Mouse (Mus musculus): Measurements from ENCODE around the gene Rabggtb. TPM values are rescaled to one million over a fixed set of nuclear protein-coding genes. Genes with fewer than 3 reads are reported as not detected.
"Not testable (repeated sequence)": the region's sequence is repeated elsewhere in the genome, so short reads cannot be mapped to it uniquely, and the experiment has no call there.

Rabggtb gene
- polyA plus RNA-seq, 1 experiment from 2014 or later, result 52.6 TPM

DNA sequence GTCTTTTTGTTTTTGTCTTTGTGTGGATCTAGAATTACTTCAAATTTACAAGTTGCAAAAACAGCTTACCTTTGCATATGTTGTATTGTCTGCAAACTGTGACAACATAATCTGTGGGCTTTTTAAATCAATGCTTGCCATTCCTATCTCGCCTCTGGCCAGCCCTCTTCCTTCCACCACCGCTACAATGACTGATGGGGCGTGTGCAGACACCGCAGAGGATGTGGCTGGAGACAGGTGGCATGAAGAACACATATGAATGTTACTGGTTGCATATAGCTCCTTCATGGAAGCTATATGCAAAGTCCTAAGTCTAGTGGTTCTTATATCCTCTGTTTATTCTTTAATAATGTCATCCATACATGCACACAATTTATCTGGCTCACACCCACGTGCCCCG, 15.6 kb downstream of the Rabggtb start:
- Histone ChIP-seq H3K4me2 (no peak overlapping the region), H3K9ac (no peak overlapping the region), H3K4me3 (no peak overlapping the region), H3K36me3 (no peaks in the 10 kb centered on the region), H3K9me3 (replicated peaks) (no peaks in the 10 kb centered on the region), H3K27me3 (replicated peaks) (no peaks in the 10 kb centered on the region), H3K4me1 (replicated peaks) (peaks cover 3% of the 10 kb centered on the region; the same call in 1 of the 2 replicates), H3K27ac (ENCODE audit: poor library complexity, severe bottlenecking) (no peak overlapping the region)
- ATAC-seq (ENCODE audit: insufficient number of reproducible peaks, low FRiP score), result no peak
- WGBS, result 48% methylated on average over 6 of the region's 6 CpGs

DNA sequence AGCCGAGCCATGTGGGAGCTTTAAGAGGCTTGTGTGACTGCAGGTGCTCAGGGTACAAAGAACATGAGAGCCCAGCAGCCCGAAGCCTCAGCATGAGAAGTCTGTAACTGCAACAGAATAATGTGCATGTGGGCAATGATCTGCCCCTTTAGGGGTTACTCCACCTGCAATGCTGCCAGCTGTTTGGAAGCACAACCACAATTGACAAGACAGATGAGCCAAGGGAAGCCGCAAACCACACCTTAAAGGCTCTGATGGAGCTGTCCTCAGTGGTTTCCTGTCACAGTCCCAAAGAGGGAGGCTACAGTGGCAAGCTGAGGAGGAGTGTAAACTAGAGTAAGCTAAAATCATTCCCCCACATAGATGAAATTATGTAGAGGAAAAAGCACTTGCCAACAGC, 17.4 kb downstream of the Rabggtb start:
- Histone ChIP-seq H3K4me2 (no peak overlapping the region), H3K36me3 (no peaks in the 10 kb centered on the region), H3K9me3 (replicated peaks) (no peaks in the 10 kb centered on the region), H3K4me1 (replicated peaks) (no peaks in the 10 kb centered on the region), H3K9ac (no peak overlapping the region), H3K27me3 (replicated peaks) (no peaks in the 10 kb centered on the region), H3K4me3 (no peak overlapping the region), H3K27ac (ENCODE audit: poor library complexity, severe bottlenecking) (no peak overlapping the region)
- WGBS, result 86% methylated on average over 3 of the region's 3 CpGs
- ATAC-seq (ENCODE audit: insufficient number of reproducible peaks, low FRiP score), result no peak

DNA sequence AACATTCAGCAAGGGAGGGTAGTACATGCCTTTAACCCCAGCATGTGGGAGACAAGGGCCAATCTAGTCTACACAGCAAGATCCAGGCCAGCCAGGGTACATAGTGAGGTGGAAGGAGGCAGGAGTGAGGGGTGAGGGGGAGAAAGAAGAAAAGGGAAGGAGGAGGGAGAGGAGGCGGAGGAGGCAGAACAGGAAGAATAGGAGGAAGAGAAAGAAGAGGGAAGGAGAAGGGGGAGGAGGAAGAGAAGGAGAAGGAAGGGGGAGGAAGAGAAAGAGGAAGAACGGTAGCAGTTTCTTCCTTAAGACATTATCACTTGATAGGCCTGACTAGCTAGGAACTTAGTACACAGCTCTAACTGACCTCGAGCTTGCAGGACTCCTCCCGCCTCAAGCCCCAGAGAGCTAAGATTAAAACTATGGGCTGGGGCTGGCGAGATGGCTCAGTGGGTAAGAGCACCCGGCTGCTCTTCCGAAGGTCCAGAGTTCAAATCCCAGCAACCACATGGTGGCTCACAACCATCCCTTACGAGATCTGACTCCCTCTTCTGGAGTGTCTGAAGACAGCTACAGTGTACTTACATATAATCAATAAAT, 23.5 kb downstream of the Rabggtb start:
- Histone ChIP-seq H3K9me3 (replicated peaks) (no peaks in the 10 kb centered on the region), H3K4me1 (replicated peaks) (no peaks in the 10 kb centered on the region), H3K36me3 (no peaks in the 10 kb centered on the region), H3K4me3 (no peak overlapping the region), H3K27me3 (replicated peaks) (no peaks in the 10 kb centered on the region; the same call in 1 of the 2 replicates), H3K9ac (no peak overlapping the region), H3K4me2 (no peak overlapping the region), H3K27ac (ENCODE audit: poor library complexity, severe bottlenecking) (no peak overlapping the region)
- 70% methylated on average over 7 of the region's 8 CpGs for WGBS
- no peak for ATAC-seq (ENCODE audit: insufficient number of reproducible peaks, low FRiP score)

DNA sequence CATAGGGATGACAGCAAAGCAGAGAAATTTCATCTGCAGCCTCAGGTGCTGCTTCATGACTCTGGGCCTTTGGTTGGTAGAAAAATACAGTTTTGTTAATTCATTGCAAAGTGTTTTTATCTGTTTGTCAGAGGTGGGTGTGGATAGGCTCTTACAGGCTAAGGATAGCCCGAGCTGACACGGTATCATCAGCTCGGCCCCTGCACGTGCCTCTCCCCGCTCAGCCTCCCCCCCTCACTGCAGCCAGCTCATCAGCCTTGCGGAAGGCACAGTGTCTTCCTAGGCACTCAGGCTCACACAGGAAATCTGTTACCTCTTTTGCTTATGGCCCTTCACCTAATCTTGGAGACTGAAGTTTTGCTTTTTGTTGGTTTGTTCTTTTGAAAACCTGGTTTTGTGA, 24.7 kb downstream of the Rabggtb start:
- Histone ChIP-seq H3K27ac (ENCODE audit: poor library complexity, severe bottlenecking) (no peak overlapping the region), H3K27me3 (replicated peaks) (no peaks in the 10 kb centered on the region; the same call in 1 of the 2 replicates), H3K4me2 (no peak overlapping the region), H3K36me3 (no peaks in the 10 kb centered on the region), H3K9me3 (replicated peaks) (no peaks in the 10 kb centered on the region), H3K4me3 (no peak overlapping the region), H3K9ac (no peak overlapping the region), H3K4me1 (replicated peaks) (no peaks in the 10 kb centered on the region)
- 37% methylated on average over 6 of the region's 6 CpGs for WGBS
- no peak for ATAC-seq (ENCODE audit: insufficient number of reproducible peaks, low FRiP score)

DNA sequence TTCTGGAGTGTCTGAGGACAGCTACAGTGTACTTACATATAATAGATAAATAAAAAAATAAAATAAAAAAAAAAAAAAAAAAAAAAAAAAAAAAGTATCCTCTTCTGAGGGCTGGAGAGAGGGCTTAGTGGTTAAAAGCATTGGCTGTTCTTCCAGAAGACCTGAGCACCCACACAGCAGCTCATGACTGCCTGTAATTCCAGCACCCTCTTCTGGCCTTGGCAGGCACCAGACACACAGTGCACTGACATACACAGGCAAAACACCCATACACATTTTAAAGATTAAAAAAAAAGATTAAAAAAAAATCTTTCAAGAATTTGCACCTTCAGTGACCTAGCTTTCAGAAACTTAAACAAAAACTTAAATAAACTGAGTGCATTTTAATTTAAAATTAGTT, 26.5 kb downstream of the Rabggtb start:
- no peak for ATAC-seq (ENCODE audit: insufficient number of reproducible peaks, low FRiP score)
- no peaks in the 10 kb centered on the region; the same call in 1 of the 2 replicates for H3K27me3 ChIP-seq (replicated peaks)
- no peak overlapping the region for H3K27ac ChIP-seq (ENCODE audit: poor library complexity, severe bottlenecking)
- H3K4me1 ChIP-seq (replicated peaks), result no peaks in the 10 kb centered on the region
- no peak overlapping the region for H3K9ac ChIP-seq
- H3K4me3 ChIP-seq, result no peak overlapping the region
- no peak overlapping the region for H3K4me2 ChIP-seq
- H3K36me3 ChIP-seq, result no peaks in the 10 kb centered on the region
- H3K9me3 ChIP-seq (replicated peaks), result no peaks in the 10 kb centered on the region

DNA sequence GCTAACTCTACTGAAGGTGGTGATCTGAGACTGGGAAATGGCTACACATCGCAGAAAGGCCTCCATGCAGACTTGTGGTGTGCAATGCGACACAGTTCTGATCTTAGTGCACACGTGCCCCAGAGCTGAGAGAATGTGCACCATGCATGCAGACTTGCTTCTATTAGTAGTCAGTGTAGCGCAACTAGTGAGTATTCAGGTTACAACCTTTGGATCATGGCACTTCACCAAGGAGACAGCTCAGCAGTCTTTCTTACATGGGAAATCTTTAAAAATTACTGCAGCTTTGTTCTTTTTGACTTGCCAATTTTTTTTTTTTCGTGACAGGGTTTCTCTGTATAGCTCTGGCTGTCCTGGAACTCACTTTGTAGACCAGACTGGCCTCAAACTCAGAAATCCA, 41.4 kb downstream of the Rabggtb start:
- H3K36me3 ChIP-seq, result no peaks in the 10 kb centered on the region
- no peak overlapping the region for H3K4me2 ChIP-seq
- ATAC-seq (ENCODE audit: insufficient number of reproducible peaks, low FRiP score), result no peak
- WGBS, result 79% methylated on average over 5 of the region's 5 CpGs
- H3K27ac ChIP-seq (ENCODE audit: poor library complexity, severe bottlenecking), result no peak overlapping the region
- H3K9me3 ChIP-seq (replicated peaks), result no peaks in the 10 kb centered on the region
- H3K9ac ChIP-seq, result no peak overlapping the region
- no peak overlapping the region for H3K4me3 ChIP-seq
- H3K4me1 ChIP-seq (replicated peaks), result no peaks in the 10 kb centered on the region
- H3K27me3 ChIP-seq (replicated peaks), result no peaks in the 10 kb centered on the region

DNA sequence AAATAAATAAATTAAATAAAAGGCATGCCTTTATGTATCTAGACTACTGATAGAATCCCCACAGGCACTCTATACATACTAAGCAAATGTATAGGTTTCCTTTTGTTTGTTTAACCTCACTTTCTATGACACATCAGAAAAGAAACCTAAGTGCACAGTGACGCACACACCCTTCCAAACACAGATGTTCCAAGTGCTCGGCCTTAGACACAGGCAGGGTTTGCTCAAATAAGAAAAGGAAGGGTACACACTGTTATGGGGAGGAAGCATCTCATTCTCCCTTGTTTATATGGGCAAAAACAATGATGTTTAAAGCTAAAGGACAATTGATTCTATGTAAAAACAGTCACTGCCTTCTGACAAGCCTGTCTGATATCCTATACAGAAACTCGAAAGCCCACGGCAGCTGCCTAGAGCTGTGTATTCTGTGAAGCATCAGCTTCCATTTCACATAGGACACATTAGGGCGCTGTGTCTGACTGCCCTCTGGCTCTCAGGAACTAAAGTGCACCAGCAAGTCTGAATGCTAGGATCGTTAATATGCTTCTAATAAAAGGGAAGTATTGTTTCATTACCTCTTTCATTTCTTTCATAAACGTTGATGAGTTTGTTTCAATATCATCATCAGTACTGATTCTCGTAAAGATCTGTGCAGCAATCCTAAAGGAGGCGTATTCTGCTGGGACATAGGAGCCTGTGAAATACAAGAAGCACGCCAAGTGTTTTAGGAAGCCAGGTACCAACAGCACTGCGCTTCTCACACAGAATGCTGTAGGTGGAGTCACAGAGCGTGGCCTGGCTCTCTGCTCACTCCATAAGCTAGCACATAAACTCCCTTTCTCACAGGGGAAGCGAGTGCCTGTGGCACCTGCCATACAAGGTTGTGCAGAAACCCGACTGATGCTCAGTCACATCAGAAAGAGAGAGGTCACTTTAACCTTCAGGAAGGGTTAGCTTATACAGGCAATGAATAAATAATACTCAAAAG, 45.4 kb downstream of the Rabggtb start:
- H3K9me3 ChIP-seq (replicated peaks), result no peaks in the 10 kb centered on the region
- ATAC-seq (ENCODE audit: insufficient number of reproducible peaks, low FRiP score), result no peak
- H3K36me3 ChIP-seq, result no peaks in the 10 kb centered on the region
- H3K4me2 ChIP-seq, result no peak overlapping the region
- no peaks in the 10 kb centered on the region for H3K27me3 ChIP-seq (replicated peaks)
- no peak overlapping the region for H3K4me3 ChIP-seq
- 73% methylated on average over 14 of the region's 14 CpGs for WGBS
- no peaks in the 10 kb centered on the region for H3K4me1 ChIP-seq (replicated peaks)
- no peak overlapping the region for H3K9ac ChIP-seq
- no peak overlapping the region for H3K27ac ChIP-seq (ENCODE audit: poor library complexity, severe bottlenecking)

DNA sequence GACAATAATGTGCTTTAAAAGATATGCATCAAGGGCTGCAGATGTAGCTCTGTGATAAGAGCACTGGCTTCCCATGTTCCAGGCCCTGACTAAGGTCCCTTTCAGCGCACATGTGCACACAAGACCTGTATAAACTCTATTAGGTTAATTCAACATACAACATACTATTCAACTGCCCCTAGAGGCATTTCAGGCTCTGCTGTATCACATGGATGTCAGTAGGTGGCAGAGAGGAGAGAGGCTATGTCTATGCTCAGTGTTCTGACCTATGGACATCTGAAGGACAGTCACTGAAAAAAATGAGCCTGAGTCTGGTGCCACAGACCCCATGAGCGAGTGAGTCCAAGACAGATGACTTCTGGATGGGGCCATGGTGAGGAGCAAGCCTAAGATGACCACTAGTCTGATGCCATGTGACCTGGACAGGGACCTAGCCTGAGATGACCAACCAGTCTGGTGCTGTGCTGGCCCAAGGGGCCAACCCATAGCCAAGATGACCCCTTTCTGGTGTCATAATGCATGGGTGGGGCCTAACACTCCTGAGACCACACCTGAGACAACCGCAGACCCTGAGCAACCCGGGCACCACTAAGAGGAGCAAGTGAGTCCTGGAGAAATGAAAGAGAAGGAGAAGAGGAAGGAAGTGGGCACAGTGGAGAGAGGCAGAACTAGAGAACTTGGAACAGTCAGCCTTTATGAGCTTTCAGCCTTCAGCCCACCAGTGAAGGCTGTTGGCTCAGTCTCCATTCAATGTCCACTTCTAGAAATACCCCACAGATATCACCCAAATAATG, 48.0 kb downstream of the Rabggtb start:
- no peak for ATAC-seq (ENCODE audit: insufficient number of reproducible peaks, low FRiP score)
- Histone ChIP-seq H3K27me3 (replicated peaks) (peaks cover 4% of the 10 kb centered on the region; the same call in 1 of the 2 replicates), H3K4me2 (no peak overlapping the region), H3K27ac (ENCODE audit: poor library complexity, severe bottlenecking) (no peak overlapping the region), H3K9ac (no peak overlapping the region), H3K4me1 (replicated peaks) (no peaks in the 10 kb centered on the region), H3K9me3 (replicated peaks) (no peaks in the 10 kb centered on the region), H3K36me3 (no peaks in the 10 kb centered on the region), H3K4me3 (no peak overlapping the region)
- WGBS, result 73% methylated on average over 4 of the region's 4 CpGs

DNA sequence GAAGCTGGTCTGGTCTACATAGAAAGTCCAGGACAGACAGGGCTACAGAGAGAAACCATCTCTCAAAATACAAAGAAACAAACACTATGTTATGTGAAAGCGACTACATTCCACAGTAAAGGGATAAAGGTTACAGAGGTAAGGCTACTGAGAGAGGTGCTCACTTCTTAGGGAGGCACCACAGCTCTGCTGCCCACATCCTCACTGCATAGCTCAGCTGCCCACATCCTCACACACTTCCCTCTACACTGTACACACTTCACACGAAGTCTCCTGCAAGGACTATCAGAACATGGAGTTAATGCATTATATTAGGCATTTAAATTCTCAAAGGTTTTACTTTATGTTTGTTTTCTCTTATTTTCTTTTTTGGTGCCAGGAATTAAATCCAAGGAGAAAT, 49.0 kb downstream of the Rabggtb start:
- no peak overlapping the region for H3K9ac ChIP-seq
- H3K4me1 ChIP-seq (replicated peaks), result no peaks in the 10 kb centered on the region
- no peak overlapping the region for H3K4me2 ChIP-seq
- H3K27me3 ChIP-seq (replicated peaks), result peaks cover 14% of the 10 kb centered on the region
- H3K27ac ChIP-seq (ENCODE audit: poor library complexity, severe bottlenecking), result no peak overlapping the region
- 64% methylated on average over 2 of the region's 2 CpGs for whole genome bisulfite sequencing
- no peak for ATAC-seq (ENCODE audit: insufficient number of reproducible peaks, low FRiP score)
- H3K36me3 ChIP-seq, result no peaks in the 10 kb centered on the region
- no peak overlapping the region for H3K4me3 ChIP-seq
- H3K9me3 ChIP-seq (replicated peaks), result no peaks in the 10 kb centered on the region

DNA sequence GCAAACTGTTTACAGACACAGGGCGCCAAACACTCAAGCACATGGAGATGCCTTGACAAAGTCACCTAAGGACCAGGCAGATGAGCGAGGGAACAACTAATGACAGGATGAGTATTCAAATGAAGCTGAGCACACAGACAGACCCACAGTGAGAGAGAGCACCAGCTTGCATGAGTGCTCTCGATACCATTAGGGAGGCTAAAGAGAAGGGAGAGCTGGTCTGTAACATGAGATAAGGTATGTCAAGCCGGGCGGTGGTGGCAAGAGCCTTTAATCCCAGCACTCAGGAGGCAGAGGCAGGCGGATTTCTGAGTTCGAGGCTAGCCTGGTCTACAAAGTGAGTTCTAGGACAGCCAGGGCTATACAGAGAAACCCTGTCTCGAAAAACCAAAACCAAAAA, 52.4 kb downstream of the Rabggtb start:
- H3K27ac ChIP-seq (ENCODE audit: poor library complexity, severe bottlenecking); H3K9ac ChIP-seq; H3K9me3 ChIP-seq (replicated peaks); H3K4me1 ChIP-seq (replicated peaks); H3K4me2 ChIP-seq; H3K36me3 ChIP-seq; ATAC-seq (ENCODE audit: insufficient number of reproducible peaks, low FRiP score); H3K4me3 ChIP-seq: not testable (repeated sequence)
- WGBS, result 76% methylated on average over 8 of the region's 8 CpGs
- H3K27me3 ChIP-seq (replicated peaks), result peaks cover 24% of the 10 kb centered on the region

DNA sequence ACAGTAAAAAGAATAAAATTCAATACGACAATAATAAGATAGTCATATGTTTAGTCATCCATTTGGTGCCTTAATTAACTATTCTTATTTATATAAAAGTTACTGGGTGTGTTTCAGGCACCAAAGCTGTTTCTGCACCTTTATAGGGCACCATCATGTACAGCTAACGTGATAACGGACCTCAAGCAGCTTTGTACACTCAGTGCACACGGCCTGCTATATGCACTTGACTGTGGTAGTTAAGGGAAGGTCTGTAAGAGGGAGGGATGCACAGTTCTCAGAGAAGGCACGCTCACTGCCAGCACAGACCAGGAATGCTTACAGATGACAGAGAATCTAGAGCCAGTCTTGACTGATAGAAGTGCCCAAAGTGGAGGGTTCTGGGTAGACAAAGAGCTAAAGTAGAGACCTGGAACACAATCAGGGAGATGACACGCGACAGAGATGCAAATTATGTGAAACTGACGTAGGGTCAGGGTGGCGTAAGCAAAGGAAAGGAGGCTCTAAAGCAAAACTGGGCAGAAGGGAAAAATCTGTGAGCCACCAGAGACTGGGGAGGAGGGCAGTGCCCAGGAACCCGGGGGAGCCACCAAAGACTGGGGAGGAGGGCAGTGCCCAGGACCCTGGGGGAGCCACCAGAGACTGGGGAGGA, 54.3 kb downstream of the Rabggtb start:
- 75% methylated on average over 10 of the region's 10 CpGs for WGBS
- ATAC-seq (ENCODE audit: insufficient number of reproducible peaks, low FRiP score), result no peak
- no peaks in the 10 kb centered on the region for H3K4me1 ChIP-seq (replicated peaks)

More for the DNA sequence above, 54.3 kb downstream of the Rabggtb start:
- Histone ChIP-seq H3K36me3 (no peaks in the 10 kb centered on the region), H3K27ac (ENCODE audit: poor library complexity, severe bottlenecking) (no peak overlapping the region), H3K4me2 (no peak overlapping the region), H3K9ac (no peak overlapping the region), H3K9me3 (replicated peaks) (no peaks in the 10 kb centered on the region), H3K4me3 (no peak overlapping the region), H3K27me3 (replicated peaks) (peaks cover 39% of the 10 kb centered on the region)
